Mouse (Mus musculus) lung, postnatal 36 days (tissue): ENCODE results near the gene Wdr20.
"Not testable (repeated sequence)": the region's sequence is repeated elsewhere in the genome, so short reads cannot be mapped to it uniquely, and the experiment has no call there.

ENCODE experiments used
- DNase-seq: peaks from one replicate; pipeline ENCODE4 v3.0.0; 2022; ENCODE audit warnings: mixed read lengths

Gene Wdr20

DNA sequence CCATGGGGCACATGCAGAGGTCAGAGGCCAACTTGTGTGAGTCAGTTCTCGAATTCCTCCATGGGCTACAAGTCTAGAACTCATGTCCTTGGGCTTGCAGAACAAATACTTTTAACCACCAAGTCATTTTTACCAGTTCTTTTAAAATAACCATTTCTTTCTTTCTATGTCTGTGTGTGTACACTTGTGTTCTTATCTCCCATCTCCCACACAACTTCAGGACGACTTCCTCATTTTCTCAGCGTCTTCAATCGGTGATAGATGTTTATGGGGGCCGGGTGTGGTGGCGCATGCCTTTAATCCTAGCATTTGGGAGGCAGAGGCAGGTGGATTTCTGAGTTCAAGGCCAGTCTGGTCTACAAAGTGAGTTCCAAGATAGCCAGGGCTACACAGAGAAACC lies 23.5 kb upstream of the Wdr20 start:
- DNase-seq = no peak

DNA sequence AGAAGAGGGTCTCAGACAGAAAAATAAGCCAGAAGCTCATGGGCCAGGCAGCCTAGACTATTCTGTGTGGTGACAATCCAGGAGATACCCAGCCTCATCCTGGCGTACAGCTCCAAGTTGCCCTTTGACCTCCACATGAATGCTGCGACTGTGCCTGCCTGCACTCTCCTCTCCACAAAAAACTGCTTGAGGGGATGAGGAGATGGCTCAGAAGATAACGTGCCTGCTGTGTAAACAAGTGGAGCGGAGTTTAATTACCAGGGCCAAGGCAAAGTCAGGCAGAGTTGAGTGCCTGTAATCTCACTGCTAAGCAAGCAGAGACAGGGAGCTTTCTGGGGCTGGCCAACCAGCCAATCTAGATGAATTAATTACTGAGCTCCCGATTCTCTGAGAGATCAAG lies 21.7 kb upstream of the Wdr20 start:
- no peak for DNase-seq

DNA sequence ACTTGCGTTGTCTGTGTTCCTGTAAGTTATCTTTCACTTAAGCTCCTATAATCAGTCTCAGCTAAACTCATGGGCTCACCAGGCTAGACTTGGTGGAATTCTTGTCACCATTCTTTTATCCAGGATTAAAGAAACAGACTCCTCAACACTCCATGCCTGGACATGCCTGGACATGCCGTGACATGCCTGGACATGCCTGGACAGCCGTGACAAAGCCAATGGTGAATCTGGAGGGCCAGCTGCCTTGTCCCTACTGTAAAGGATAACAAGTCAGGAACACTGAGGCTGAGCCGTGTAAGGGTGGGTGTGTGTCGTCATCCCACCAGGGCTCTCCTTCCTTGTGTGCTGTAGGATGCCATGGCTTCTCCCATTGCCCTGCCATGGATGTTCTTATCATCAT lies 12.7 kb upstream of the Wdr20 start:
- DNase-seq = no peak

DNA sequence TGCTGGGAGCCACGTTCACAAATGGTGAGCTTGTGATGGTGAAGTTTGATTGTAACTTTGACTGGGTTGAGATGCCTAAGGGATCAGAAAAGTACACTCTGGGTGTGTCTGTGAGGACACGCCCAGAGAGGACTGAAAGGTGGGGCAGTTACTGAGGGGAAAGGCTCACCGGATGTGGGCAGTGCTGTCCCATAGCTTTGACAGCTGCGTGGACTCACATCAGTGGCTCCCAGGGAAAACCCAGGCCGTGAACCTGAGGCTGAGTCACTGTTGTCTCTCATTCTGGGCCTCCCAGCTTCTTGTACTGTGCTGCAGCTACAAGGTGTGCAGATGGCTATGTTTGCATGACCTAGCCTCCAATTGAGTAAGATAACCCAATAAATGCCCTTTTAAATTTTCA lies 12.3 kb upstream of the Wdr20 start:
- no peak for DNase-seq

DNA sequence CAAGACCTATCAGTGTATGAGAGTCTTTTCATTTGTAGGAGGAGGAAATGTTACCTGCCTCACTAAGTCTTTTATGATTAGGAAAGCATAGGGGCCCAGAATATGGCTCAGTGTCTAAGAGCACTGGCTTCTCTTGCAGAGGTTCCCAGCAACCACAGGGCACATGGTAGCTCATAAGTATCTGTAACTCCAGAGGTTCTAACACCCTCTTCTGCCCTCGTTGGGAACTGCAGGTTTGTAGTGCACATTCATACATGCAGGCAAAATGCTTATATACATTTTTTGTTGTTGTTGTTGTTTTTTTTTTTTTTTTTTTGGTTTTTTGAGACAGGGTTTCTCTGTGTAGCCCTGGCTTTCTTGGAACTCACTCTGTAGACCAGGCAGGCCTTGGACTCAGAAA lies 11.3 kb upstream of the Wdr20 start:
- no peak for DNase-seq

DNA sequence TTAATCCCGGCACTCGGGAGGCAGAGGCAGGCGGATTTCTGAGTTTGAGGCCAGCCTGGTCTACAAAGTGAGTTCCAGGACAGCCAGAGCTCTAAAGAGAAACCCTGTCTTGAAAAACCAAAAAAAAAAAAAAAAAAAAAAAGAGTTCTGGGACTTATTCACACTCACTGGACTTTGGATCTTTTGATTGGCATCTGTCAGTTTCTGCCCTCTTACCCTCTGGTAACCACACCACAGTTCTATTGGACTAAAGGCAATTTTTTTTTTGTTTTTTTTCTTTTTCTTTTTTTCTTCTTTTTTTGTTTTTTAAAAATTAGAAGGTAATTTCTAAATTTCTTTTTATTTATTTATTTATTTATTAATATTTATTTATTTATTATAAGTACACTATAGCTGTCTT lies 4.5 kb upstream of the Wdr20 start:
- not testable (repeated sequence) for DNase-seq

DNA sequence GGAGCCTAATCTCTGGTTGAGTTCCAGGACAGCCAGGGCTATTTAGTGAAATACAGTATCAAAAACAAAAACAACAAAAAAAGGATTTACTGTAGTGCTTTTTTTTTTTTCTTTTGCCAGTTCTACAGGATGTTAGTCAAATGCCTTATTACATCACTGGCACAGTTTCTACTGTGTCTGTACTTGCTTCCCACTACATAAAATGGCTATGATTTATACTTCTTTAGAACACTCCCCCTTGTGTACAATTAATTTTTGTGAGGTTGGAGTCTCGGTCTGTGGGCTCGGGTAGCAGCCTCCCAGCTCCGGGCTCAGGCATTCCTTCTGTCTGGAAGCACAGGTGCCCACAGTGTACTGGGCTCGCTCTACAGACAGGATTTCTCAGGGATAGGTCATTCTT lies 1.1 kb upstream of the Wdr20 start:
- no peak for DNase-seq

DNA sequence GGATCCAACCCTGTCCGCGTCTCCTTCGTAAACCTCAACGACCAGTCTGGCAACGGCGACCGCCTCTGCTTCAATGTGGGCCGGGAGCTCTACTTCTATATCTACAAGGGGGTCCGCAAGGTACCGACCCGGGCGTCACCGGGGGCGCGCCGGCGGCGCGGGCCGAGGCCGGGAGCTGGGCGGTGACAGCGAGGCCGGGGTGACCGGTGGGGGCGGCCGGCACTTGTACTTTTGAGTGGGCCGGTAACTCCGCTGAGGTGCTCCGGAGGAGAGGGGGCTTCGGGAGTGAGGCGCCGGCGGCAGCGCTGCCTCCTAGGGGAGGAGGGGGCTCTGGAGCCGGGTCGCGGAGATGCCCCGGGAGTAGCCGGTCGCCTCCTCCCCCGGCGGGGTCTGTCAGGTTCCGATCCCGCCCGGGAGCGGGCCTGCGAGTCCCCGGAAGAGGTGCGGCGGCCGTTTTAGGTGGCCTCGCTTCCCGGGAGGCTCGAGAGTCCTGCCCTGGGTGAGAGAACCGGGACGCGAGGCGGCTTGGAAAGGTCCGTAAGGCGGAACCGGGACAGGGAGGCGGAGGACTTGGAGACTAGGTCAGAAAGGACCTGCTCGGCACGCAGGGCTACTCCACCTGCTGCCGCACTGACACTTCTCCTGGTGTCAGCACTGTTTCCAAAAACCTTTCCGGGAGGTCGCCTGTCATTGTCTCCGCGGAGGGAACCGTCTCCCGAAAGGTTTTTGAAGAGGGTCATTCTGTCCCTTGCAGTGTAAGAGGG lies 596 bp downstream of the Wdr20 start:
- no peak for DNase-seq

DNA sequence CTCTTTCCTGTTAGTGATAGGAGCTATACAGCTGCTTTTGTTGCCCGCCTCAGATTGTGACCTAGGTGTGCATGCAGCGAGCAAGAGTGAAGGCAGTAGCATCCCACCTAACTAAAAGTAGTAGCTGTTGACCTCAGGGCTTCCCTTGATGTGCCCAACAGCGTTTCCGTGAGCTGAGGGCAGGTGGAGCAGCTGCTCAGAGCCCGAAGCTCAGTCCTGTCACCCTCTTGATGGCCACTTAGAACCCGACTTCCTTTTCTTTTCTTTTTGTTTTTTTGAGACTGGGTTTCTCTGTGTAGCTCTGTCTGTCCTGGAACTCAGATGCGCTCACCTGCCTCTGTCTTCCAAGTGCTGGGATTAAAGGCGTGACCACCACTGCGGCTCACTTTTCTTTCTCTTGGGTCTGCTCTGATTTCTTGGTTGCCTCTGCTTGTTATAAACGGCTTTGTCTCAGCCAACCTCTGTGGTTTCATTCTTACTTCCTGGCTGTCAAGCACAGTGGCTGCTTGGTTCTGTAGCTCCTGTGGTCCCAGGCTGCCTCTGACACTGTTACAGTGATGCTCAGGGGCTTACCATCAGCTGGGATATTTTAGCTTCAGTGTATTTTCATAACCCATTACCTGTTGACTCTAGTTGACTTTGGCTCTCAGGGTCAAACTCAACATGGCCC lies 13.2 kb downstream of the Wdr20 start:
- DNase-seq = no peak

DNA sequence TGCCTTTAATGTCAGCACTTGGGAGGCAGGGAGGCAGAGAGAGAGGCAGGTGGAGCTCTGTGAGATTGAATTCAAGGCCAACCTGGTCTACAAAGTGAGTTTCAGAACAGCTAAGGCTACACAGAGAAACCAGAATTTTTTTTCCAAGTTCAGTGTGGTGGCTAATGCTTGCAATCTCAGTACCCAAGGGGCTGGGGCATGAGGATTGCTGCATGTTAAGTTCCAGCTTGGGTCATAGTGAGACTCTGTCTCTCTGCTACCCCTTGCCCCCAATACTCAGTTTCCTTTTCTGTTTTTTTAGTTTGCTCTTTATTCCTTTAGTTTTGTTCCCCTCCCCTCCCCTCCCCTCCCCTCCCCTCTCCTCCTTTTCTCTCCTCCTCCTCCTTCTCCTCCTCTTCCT lies 15.0 kb downstream of the Wdr20 start:
- DNase-seq = no peak

DNA sequence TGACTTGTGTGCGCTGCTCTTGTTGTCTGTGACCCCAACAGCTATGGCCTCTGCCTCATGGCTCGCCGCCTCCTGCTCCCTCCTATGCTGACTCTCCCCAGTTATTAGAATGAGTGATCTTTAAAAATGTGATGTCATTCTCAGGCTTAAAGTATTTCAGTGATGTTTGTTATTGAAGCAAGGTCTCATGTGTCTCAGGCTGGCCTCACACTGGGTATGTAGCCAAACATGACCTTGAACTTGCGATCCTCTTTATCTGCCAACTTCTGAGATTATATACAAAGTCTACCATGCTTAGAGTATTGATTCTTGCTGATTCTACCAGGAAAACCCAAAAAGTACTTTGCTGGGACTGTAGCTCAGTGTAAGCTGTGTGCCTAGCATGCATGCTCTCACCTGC lies 16.2 kb downstream of the Wdr20 start:
- no peak for DNase-seq

DNA sequence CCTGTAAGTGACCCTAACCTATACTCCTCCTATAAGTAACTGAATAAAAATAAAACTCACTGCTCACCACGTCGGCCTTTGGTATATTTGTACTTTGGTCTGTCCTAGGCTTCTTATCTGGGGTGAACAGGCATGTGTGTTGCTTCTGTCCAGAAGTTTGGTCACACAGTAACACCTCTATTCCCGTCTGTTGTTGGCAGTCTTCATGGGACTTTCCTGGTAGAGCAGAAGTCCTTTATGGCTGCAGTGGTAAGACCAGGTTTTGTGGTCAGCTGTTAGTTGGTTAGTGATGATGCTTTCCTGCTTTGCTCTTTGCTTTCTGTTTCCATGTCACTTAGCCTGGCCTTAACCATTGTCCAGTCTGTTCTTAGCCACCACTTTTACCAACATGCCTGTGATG lies 19.4 kb downstream of the Wdr20 start:
- DNase-seq = no peak

DNA sequence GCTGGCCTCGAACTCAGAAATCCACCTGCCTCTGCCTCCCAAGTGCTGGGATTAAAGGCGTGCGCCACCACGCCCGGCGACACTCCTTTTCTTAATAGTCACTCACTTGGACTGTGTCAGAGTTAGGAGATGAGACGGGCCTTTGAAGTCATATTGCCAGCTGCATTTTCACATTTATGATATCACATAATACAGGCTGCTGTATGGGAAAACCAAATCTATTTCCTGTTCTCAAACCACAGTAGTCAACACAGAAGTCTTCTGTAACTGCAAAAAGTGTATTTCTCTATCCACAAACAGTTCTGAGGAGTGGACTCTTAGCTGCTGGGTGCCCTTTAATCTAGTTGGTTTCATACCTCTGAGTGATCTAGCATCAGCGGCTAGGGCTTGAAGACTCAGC lies 21.2 kb downstream of the Wdr20 start:
- no peak for DNase-seq

DNA sequence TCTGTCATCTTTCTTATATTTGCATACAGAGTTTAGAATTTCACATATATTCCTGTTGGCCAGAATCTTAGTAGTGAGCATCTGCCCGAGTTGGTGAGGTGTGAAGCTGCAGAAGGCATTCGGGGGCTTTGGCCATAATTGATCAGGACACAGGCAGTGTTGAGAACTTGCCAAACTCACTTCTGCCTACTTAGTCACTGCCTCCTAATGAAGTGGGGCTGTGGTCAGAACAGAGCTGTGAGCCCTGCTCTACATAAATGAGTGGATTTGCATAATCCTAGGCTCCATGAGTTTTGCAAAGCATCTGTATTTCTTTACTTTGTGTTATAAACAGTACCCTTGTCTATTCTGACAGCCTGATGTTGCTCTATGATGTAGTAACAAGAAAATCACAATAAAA lies 24.6 kb downstream of the Wdr20 start:
- no peak for DNase-seq

DNA sequence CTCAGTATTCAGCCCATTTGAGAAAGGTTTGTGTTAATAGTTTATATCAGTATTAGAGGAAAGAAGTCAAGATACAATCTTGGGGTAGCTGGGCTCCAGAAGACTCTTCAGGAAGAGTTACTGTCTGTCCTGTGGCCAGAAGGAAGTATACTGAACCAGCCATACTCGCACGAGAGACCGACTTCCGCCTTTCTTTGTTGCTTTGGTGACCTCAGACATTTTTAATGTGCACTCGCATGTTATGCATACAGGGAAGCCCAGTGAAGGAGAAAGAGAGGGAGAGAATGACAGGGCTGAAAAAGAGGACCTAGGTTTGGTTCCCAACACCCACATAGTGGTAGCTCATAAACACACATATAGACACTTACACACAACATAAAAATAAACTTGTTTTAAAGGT lies 26.8 kb downstream of the Wdr20 start:
- no peak for DNase-seq

DNA sequence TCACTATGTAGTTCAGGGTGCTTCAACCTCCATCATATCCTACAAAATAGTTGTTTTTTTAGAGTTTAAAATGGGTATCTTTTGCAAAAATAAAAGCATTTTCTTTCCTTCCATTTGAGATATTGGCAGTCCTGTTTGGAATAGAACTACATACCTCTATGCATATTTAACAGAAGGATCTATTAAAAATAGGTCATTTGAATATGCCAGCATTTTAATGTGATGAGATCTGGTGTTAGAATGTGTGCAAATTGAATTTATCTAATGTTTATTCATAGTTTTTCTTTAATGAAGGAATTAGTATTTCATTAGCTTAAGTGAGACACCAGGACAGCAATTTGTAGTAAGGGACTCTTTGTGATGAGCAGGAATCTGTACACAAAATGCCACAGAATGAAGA lies 30.8 kb downstream of the Wdr20 start:
- DNase-seq = no peak

DNA sequence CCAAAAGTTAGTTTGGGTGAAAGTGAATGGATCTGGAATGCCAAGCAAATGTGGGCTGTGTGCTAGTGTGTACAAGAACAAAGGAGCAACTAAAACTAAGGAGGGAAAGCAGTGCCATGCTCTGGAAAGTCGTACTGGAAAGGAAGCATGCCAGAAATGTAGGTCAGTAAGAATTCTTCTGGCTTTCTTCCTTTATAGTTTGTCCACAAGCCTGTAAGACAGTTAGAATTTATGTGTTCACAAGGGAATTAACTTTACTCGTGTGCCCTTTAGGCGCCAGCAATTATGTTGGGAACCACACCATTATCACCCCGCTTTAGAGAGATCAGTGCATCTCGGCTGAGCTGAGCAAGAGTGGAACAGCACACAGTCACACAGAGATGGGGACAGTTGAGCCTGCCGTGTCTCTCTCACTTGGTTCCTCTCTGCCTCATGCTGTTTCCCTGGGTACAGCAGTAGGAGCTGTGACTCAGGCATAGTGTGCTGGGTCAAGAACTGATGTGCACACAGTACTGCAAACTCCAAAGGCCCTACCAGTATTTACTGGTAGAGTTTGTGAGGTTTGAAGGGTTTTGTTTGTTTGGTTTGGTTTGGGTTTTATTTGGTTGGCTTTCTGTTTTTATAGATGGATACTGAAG lies 32.0 kb downstream of the Wdr20 start:
- no peak for DNase-seq

DNA sequence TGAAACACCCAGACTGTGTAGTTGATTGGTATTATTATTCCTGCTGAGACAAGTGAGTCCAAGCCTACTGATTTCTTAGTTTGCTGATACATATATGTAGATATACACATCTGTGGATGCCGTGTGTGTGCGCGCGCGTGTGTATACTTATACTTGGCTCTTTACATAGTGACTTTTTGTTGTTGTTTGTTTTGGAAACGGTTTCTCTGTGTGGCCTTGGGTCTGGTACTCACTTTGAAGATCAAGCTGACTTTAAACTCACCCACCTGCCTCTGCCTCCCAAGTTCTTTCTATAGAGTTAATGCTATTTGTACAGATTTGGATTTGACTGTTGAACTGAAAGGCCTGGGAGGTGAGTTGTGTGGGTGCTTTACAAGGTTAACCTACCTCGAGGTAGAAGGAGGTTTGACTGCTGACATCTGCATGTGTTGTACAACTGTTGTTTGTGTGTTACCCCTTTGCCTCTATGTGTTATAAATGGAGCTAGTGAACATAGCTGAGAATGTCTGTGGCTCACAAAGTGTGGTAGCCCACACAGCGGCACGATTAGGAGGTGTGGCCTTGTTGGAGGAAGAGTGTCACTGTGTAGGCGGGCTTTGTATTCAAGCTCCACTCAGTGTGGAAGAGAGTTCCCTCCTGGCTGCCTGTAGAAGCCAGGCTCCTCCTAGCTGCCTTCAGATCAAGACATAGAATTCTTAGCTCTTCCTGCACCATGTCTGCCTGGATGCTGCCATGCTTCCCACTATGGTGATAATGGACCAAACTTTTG lies 32.9 kb downstream of the Wdr20 start:
- peak; percentile 54 for DNase-seq

DNA sequence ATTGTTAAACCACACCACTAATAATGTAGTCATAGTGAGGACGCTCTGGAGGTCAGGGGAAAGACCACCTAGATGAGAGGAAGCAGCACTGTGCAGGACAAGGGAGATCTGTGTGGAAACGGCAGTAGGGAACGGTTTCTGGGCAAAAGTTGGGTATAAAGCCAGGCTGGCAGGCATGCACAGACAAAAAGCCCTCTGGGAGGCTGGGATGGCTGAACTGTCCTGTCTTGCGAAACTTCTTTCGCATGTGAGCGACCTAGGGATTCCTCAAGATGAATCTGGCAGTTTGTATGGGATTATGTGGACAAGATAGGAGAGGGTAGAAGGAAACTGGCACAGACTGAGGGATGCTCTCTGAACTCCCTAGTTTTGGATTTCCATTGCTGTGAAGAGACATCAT lies 34.2 kb downstream of the Wdr20 start:
- DNase-seq = no peak

DNA sequence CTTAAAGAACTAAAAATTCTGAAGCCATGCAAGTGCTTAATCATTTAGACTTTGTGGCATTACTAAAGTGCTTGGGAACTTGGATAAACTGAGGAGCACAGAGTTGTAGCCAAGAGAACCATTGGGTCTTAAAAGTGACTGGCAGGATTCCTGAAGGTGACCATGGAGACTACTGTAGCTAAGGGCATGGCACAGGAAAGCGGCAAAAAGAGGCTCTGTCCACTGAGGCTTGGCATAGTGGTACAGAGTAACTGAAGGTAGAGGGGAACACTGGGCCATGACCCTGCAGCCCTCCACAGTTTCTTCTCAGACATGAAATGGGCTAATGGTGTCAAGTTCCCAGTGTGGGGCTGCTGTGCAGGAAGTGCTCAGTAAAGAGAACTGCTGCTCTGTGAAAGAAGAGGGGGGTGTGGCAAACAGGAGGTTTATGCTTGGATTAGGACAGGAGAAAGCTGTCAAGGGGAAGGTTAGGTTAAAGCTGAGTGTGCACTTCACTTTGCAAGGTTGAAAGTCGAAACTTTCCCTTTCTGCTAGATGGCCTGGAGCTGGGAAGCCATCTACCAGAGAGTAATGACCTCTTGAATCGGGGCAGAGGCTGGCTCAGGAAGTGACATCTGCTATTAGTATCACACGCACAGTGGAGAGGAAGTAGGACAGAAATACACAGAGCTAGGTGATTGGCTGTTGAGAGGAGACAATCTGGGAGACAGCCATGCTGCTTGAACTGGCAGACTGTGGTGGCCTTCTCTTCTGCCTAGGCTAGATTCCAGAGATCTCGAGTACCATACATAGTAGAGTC lies 38.1 kb downstream of the Wdr20 start:
- DNase-seq = peak; percentile 19

DNA sequence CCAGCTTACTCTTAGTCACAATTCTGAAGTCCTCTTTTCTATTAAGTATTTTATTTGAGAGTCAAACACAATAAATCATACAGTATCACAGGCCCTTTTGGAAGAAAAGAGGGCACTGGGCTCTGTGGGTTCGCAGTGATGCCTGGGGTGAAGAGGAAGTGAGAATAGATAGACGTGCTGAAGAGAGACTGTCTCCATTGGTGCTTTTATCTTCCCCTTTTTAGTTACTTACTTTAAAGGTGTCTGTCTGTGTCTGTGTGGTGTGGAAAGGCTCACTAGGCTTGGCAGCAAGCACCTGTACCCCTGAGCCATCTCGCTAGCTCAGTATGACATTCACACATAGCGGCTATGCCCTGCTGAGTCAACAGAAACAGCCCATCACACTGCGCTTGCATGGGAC lies 40.1 kb downstream of the Wdr20 start:
- DNase-seq = no peak

DNA sequence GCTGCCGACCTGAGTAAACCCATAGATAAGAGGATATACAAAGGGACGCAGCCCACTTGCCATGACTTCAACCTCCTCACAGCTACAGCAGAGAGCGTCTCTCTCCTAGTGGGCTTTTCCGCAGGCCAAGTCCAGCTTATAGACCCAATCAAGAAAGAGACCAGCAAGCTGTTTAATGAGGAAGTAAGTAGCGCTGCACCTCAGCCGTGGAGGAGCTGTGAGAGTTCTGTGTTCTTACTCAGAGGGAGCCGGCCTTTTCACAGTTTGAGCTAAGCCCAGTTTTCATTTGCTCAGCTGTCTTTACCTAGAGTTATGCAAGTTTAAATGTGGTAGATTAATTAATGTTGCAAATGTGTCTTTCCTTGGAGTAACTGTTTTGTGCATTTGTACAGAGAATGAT lies 41.6 kb downstream of the Wdr20 start:
- no peak for DNase-seq

DNA sequence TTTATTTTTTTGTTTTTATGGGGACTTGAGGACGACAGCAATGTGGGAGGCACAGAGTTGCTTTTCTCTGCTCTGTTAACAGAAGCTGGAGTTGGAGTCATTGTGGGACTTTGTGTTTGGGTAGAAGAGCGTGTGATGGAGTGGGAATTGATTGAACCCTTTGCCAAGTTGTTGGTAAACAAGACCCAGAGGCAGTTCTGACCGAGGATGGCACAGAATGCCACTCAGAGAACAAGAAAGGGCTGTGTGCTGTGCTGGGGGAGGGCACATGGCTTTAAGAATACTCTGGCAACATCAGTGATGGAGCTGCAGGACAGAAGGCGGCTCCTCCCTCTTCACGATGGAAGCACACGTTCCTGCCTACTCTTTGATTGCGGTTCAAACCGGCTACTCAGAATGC lies 43.4 kb downstream of the Wdr20 start:
- DNase-seq = no peak
